Mouse (Mus musculus): ENCODE results near the gene Orc6. TPM values are rescaled to one million over a fixed set of nuclear protein-coding genes. Genes with fewer than 3 reads are reported as not detected.

Orc6 gene
- total RNA-seq, 4 experiments from 2014 or later = 25.7 to 30.9 (median 28.3) TPM

Other genes with a start within 250 kb of the Orc6 start
- gene Fbxw9, start 239.6 kb upstream of the Orc6 start, total RNA-seq (2022) = 10 to 100 TPM; 20.1 to 22.0 (median 21.1) TPM
- gene Gm5741, start 231.7 kb upstream of the Orc6 start, total RNA-seq (2022) = not detected
- gene Dhps, start 227.9 kb upstream of the Orc6 start, total RNA-seq (2022) = 10 to 100 TPM; 63.5 to 75.3 (median 64.9) TPM
- 10 to 100 TPM; 51.1 to 64.5 (median 59.6) TPM for gene Wdr83os, start 218.9 kb upstream of the Orc6 start, total RNA-seq (2022)
- 10 to 100 TPM; 20.0 to 35.2 (median 26.5) TPM for gene Wdr83, start 218.3 kb upstream of the Orc6 start, total RNA-seq (2022)
- 10 to 100 TPM; 33.3 to 74.2 (median 49.2) TPM for gene Man2b1, start 216.4 kb upstream of the Orc6 start, total RNA-seq (2022)
- gene Zfp791, start 176.5 kb upstream of the Orc6 start, total RNA-seq (2022) = 10 to 100 TPM in 1 of 4 experiments, 1 to 10 TPM in 3; 6.5 to 10.2 (median 8.2) TPM
- not detected for gene Cks1brt, start 147.7 kb upstream of the Orc6 start, total RNA-seq (2022)
- not detected for gene Olfr371, start 73.6 kb upstream of the Orc6 start, total RNA-seq (2022)
- gene Vps35, start 170 bp downstream of the Orc6 start, total RNA-seq (2022) = 100 to 1,000 TPM; 121 to 134 (median 127) TPM
- 1 to 10 TPM; 3.0 to 4.5 (median 3.5) TPM for gene Mylk3, start 86.7 kb downstream of the Orc6 start, total RNA-seq (2022)
- 10 to 100 TPM in 2 of 4 experiments, 1 to 10 TPM in 2; 8.9 to 11.2 (median 9.8) TPM for gene 4921524J17Rik, start 133.2 kb downstream of the Orc6 start, total RNA-seq (2022)
- 10 to 100 TPM; 43.6 to 52.6 (median 49.1) TPM for gene Gpt2, start 192.9 kb downstream of the Orc6 start, total RNA-seq (2022)